10 mouse cellular contexts compared by ENCODE assay signal in genomic region chrX:73675231-73675630, GRCm38 (mm10). TPM values are rescaled to one million over a fixed set of nuclear protein-coding genes. Genes with fewer than 3 reads are reported as not detected.
DNase-seq lines count a peak whose midpoint lies in the region; ATAC-seq lines count a peak whose summit lies in the region.
"Had no signal": no experiment of that assay in that cellular context is flagged by ENCODE, and none has a peak within 500 bp of the region (broad histone marks: within the 10 kb centered on the region; RNA-seq: fewer than 3 reads in every experiment).

No protein-coding gene starts in this region.

- no peak overlapping the region for H3K27ac ChIP-seq in heart, embryonic 12.5 days (ENCODE audit: poor library complexity, severe bottlenecking)
- no peak overlapping the region for H3K27ac ChIP-seq in embryonic facial prominence, embryonic 14.5 days (replicated peaks; ENCODE audit: low read depth, low read length)
- no peak overlapping the region for H3K27ac ChIP-seq in limb, embryonic 13.5 days

- peak overlapping the region; percentile 77 for H3K4me2 ChIP-seq in heart, embryonic 12.5 days
- peak overlapping the region; percentile 63 for H3K4me2 ChIP-seq in embryonic facial prominence, embryonic 14.5 days (ENCODE audit: low read depth, low read length)
- peak overlapping the region; percentile 72 for H3K4me2 ChIP-seq in limb, embryonic 13.5 days (replicated peaks)

- 84% methylated on average over 2 of the region's 2 CpGs for WGBS in heart, embryonic 12.5 days
- WGBS in embryonic facial prominence, embryonic 14.5 days = 74% methylated on average over 2 of the region's 2 CpGs
- 59% methylated on average over 2 of the region's 2 CpGs for WGBS in limb, embryonic 13.5 days

- DNase-seq in heart, postnatal 10 days = no peak
- peak; percentile 47 for DNase-seq in 3134 (ENCODE audit: extremely low read depth, insufficient read length, low spot score)
- no peak for DNase-seq in embryonic facial prominence, embryonic 14.5 days (ENCODE audit: low spot score)
- no peak for DNase-seq in thymus, postnatal 14 days
- no peak for DNase-seq in embryo, embryonic 11 days
- DNase-seq: cerebellum, adult 11 months; lung, postnatal 10 days had no signal

- H3K4me3 ChIP-seq in heart, embryonic 12.5 days = peak overlapping the region; percentile 80
- H3K4me3 ChIP-seq in embryonic facial prominence, embryonic 14.5 days (ENCODE audit: low read depth, low read length) = peak overlapping the region; percentile 60
- peak overlapping the region; percentile 63 for H3K4me3 ChIP-seq in limb, embryonic 13.5 days

- H3K9me3 ChIP-seq in heart, embryonic 12.5 days (replicated peaks) = no peaks in the 10 kb centered on the region
- no peaks in the 10 kb centered on the region for H3K9me3 ChIP-seq in embryonic facial prominence, embryonic 14.5 days (ENCODE audit: control insufficient read depth, low read length)
- H3K9me3 ChIP-seq in limb, embryonic 13.5 days = no peaks in the 10 kb centered on the region

- peaks cover 14% of the 10 kb centered on the region for H3K4me1 ChIP-seq in heart, embryonic 12.5 days (replicated peaks)
- H3K4me1 ChIP-seq in embryonic facial prominence, embryonic 14.5 days (ENCODE audit: control insufficient read depth, insufficient read depth, low read length) = no peaks in the 10 kb centered on the region
- peaks cover 17% of the 10 kb centered on the region for H3K4me1 ChIP-seq in limb, embryonic 13.5 days

- peaks cover 44% of the 10 kb centered on the region for H3K36me3 ChIP-seq in heart, embryonic 12.5 days
- peaks cover 31% of the 10 kb centered on the region for H3K36me3 ChIP-seq in embryonic facial prominence, embryonic 14.5 days (ENCODE audit: control insufficient read depth, insufficient read depth, low read length)
- H3K36me3 ChIP-seq in limb, embryonic 13.5 days = peaks cover 33% of the 10 kb centered on the region

- peak overlapping the region; percentile 92; the same call in 1 of the 2 replicates for H3K9ac ChIP-seq in heart, embryonic 12.5 days
- 0 out of 2 replicates have a peak overlapping the region, but pooled peaks have one; percentile 79 for H3K9ac ChIP-seq in embryonic facial prominence, embryonic 14.5 days (ENCODE audit: low read depth, low read length)
- peak overlapping the region; percentile 80; the same call in 1 of the 2 replicates for H3K9ac ChIP-seq in limb, embryonic 13.5 days

- ATAC-seq in heart, embryonic 12.5 days (ENCODE audit: insufficient number of reproducible peaks, low FRiP score) = no peak
- no peak for ATAC-seq in embryonic facial prominence, embryonic 14.5 days (ENCODE audit: low read depth)
- ATAC-seq in limb, embryonic 13.5 days (ENCODE audit: low FRiP score, low read depth) = no peak
- no peak for ATAC-seq in granulocyte monocyte progenitor cell, adult 5-6 weeks (replicated peaks; ENCODE audit: poor library complexity, severe bottlenecking)

- intact Hi-C loops in heart, postnatal 10 days (cut with DNase I) = no loop called here

- peaks cover 16% of the 10 kb centered on the region; the same call in 1 of the 2 replicates for H3K27me3 ChIP-seq in heart, embryonic 12.5 days (replicated peaks)
- H3K27me3 ChIP-seq in embryonic facial prominence, embryonic 14.5 days (replicated peaks; ENCODE audit: control insufficient read depth, insufficient read depth, low read length) = no peaks in the 10 kb centered on the region
- H3K27me3 ChIP-seq in limb, embryonic 13.5 days = peaks cover 16% of the 10 kb centered on the region; the same call in 1 of the 2 replicates

RNA-seq across cellular contexts. Expression of gene Slc6a8, which starts 2.3 kb away (rescaled TPM):
- polyA plus RNA-seq in heart, embryonic 12.5 days (2016; fragmentation: Nextera tagmentation; extraction: Ambion mirVana) = 8.8 and 9.8 TPM in 2 replicates
- 100 to 1,000 TPM; 112 to 126 TPM for total RNA-seq in heart, postnatal 10 days (2021)
- 8.8 and 10.1 TPM in 2 replicates for polyA plus RNA-seq in embryonic facial prominence, embryonic 14.5 days (2014; fragmentation: Nextera tagmentation; extraction: Ambion mirVana)
- polyA plus RNA-seq in limb, embryonic 13.5 days (2015; fragmentation: Nextera tagmentation; extraction: Ambion mirVana) = 8.3 and 8.8 TPM in 2 replicates
- 1.1 TPM in 1 of 2 replicates, not detected in the other for total RNA-seq in granulocyte monocyte progenitor cell, adult 5-6 weeks (2014; fragmentation: Nextera tagmentation)
- not detected in 2 replicates for total RNA-seq in granulocyte monocyte progenitor cell, adult 5-6 weeks (2017)

RNA-seq across cellular contexts. Expression of gene Pnck, which starts 15.3 kb away (rescaled TPM):
- polyA plus RNA-seq in heart, embryonic 12.5 days (2016; fragmentation: Nextera tagmentation; extraction: Ambion mirVana) = 10.7 and 11.0 TPM in 2 replicates
- total RNA-seq in heart, postnatal 10 days (2021) = 1 to 10 TPM; 8.0 to 8.4 TPM
- 16.6 and 19.9 TPM in 2 replicates for polyA plus RNA-seq in embryonic facial prominence, embryonic 14.5 days (2014; fragmentation: Nextera tagmentation; extraction: Ambion mirVana)
- 21.7 TPM in 2 replicates for polyA plus RNA-seq in limb, embryonic 13.5 days (2015; fragmentation: Nextera tagmentation; extraction: Ambion mirVana)
- 2.5 TPM in 1 of 2 replicates, not detected in the other for total RNA-seq in granulocyte monocyte progenitor cell, adult 5-6 weeks (2014; fragmentation: Nextera tagmentation)
- total RNA-seq in granulocyte monocyte progenitor cell, adult 5-6 weeks (2017) = not detected in 2 replicates

RNA-seq across cellular contexts. Expression of gene Dusp9, which starts 36.0 kb away (rescaled TPM):
- polyA plus RNA-seq in heart, embryonic 12.5 days (2016; fragmentation: Nextera tagmentation; extraction: Ambion mirVana) = 9.8 and 10.3 TPM in 2 replicates
- under 1 TPM in 1 of 2 experiments, not detected in 1; 0.14 TPM for total RNA-seq in heart, postnatal 10 days (2021)
- 1.6 and 2.2 TPM in 2 replicates for polyA plus RNA-seq in embryonic facial prominence, embryonic 14.5 days (2014; fragmentation: Nextera tagmentation; extraction: Ambion mirVana)
- 22.6 and 23.2 TPM in 2 replicates for polyA plus RNA-seq in limb, embryonic 13.5 days (2015; fragmentation: Nextera tagmentation; extraction: Ambion mirVana)
- 0.26 and 0.41 TPM in 2 replicates for total RNA-seq in granulocyte monocyte progenitor cell, adult 5-6 weeks (2014; fragmentation: Nextera tagmentation)
- total RNA-seq in granulocyte monocyte progenitor cell, adult 5-6 weeks (2017) = 0.30 and 0.88 TPM in 2 replicates

RNA-seq across cellular contexts. Expression of gene Bcap31, which starts 40.7 kb away (rescaled TPM):
- 154 and 176 TPM in 2 replicates for polyA plus RNA-seq in heart, embryonic 12.5 days (2016; fragmentation: Nextera tagmentation; extraction: Ambion mirVana)
- 100 to 1,000 TPM in 1 of 2 experiments, 10 to 100 TPM in 1; 99.5 to 104 TPM for total RNA-seq in heart, postnatal 10 days (2021)
- 240 and 244 TPM in 2 replicates for polyA plus RNA-seq in embryonic facial prominence, embryonic 14.5 days (2014; fragmentation: Nextera tagmentation; extraction: Ambion mirVana)
- 211 and 215 TPM in 2 replicates for polyA plus RNA-seq in limb, embryonic 13.5 days (2015; fragmentation: Nextera tagmentation; extraction: Ambion mirVana)
- 127 and 157 TPM in 2 replicates for total RNA-seq in granulocyte monocyte progenitor cell, adult 5-6 weeks (2014; fragmentation: Nextera tagmentation)
- 255 and 292 TPM in 2 replicates for total RNA-seq in granulocyte monocyte progenitor cell, adult 5-6 weeks (2017)

RNA-seq across cellular contexts. Expression of gene Abcd1, which starts 41.2 kb away (rescaled TPM):
- 12.2 and 12.6 TPM in 2 replicates for polyA plus RNA-seq in heart, embryonic 12.5 days (2016; fragmentation: Nextera tagmentation; extraction: Ambion mirVana)
- 10 to 100 TPM; 23.9 to 28.4 TPM for total RNA-seq in heart, postnatal 10 days (2021)
- 14.7 and 15.7 TPM in 2 replicates for polyA plus RNA-seq in embryonic facial prominence, embryonic 14.5 days (2014; fragmentation: Nextera tagmentation; extraction: Ambion mirVana)
- 16.1 and 17.1 TPM in 2 replicates for polyA plus RNA-seq in limb, embryonic 13.5 days (2015; fragmentation: Nextera tagmentation; extraction: Ambion mirVana)
- total RNA-seq in granulocyte monocyte progenitor cell, adult 5-6 weeks (2014; fragmentation: Nextera tagmentation) = 61.0 and 61.6 TPM in 2 replicates
- total RNA-seq in granulocyte monocyte progenitor cell, adult 5-6 weeks (2017) = 19.5 and 26.1 TPM in 2 replicates
